Mouse (Mus musculus): ENCODE data around the gene 4933402J07Rik.

GRCm38 (mm10) chr8:87569203-87569602 lies 5.5 kb downstream of the 4933402J07Rik start:
- no peak for TF ChIP-seq EP300 (IDR thresholded peaks at IDR 0.05; ENCODE audit: low read depth)
- no peak for TF ChIP-seq CTCF (IDR thresholded peaks at IDR 0.05; ENCODE audit: low read depth)
